Mouse (Mus musculus) left cerebral cortex, adult 2 months (tissue): ENCODE measurements around the gene Smyd3. TPM values are rescaled to one million over a fixed set of nuclear protein-coding genes. Genes with fewer than 3 reads are reported as not detected.

ENCODE experiments used
- DNase-seq, 2 experiments: peaks; one replicate each; pipeline ENCODE4 v3.0.0; 2021 to 2022; ENCODE audit warnings: low spot score in 2 of 2, mixed read lengths in 1 of 2; ENCODE audit errors: extremely low spot score in 1 of 2
- H3K27ac ChIP-seq: fragments of 200-600 bp; 2 replicates; pipeline ENCODE4 v1.8.1; 2022
- H3K4me3 ChIP-seq: fragments of 200-600 bp; 2 replicates; pipeline ENCODE4 v1.8.1; 2022
- CTCF ChIP-seq: fragments of 200-600 bp; IDR thresholded peaks from 2 replicates; pipeline ENCODE4 v1.8.1; 2022; ENCODE audit warnings: antibody characterized with exemption, mild to moderate bottlenecking, moderate library complexity
- intact Hi-C: fragments of 180-260 bp; cut with DNase I; formaldehyde crosslinking; loops from one replicate; pipeline ENCODE4 v1.15.1; 2025
- total RNA-seq, 2 experiments: library from RNA; stranded (reverse); gene quantifications; 2 replicates each; pipeline ENCODE4 v1.2.3; 2021

The Smyd3 gene
- total RNA-seq, 2 experiments from 2014 or later, result 25.0 to 25.6 TPM

GRCm38 (mm10) chr1:179068990-179069389 lies 448.9 kb downstream of the Smyd3 start:
- Histone ChIP-seq H3K27ac (no peak overlapping the region), H3K4me3 (no peak overlapping the region)
- intact Hi-C loops, result no loop called here
- no peak for TF ChIP-seq CTCF
- no peak for DNase-seq

- H3K27ac ChIP-seq, result no peak overlapping the region
- TF ChIP-seq CTCF, result no peak
- no peak for DNase-seq
- intact Hi-C loops, result no loop called here
- H3K4me3 ChIP-seq, result no peak overlapping the region
These were observed 452.6 kb downstream of the Smyd3 start for GRCm38 (mm10) chr1:179065294-179065601.

GRCm38 (mm10) chr1:179064601-179065293 lies 453.1 kb downstream of the Smyd3 start:
- no peak for TF ChIP-seq CTCF
- intact Hi-C loops, result no loop called here
- DNase-seq, result no peak
- no peak overlapping the region for H3K4me3 ChIP-seq
- H3K27ac ChIP-seq, result no peak overlapping the region

- no peak for DNase-seq
- intact Hi-C loops, result no loop called here
These were observed 456.1 kb downstream of the Smyd3 start for GRCm38 (mm10) chr1:179061759-179062168.

GRCm38 (mm10) chr1:179061053-179061452 lies 456.8 kb downstream of the Smyd3 start:
- no peak overlapping the region for H3K4me3 ChIP-seq
- no peak overlapping the region for H3K27ac ChIP-seq
- TF ChIP-seq CTCF, result no peak
- DNase-seq, result no peak
- intact Hi-C loops, result no loop called here

More at GRCm38 (mm10) chr1:179061759-179062168, 456.1 kb downstream of the Smyd3 start:
- Histone ChIP-seq H3K4me3 (no peak overlapping the region), H3K27ac (no peak overlapping the region)
- no peak for TF ChIP-seq CTCF

GRCm38 (mm10) chr1:179060113-179060955 lies 457.5 kb downstream of the Smyd3 start:
- H3K27ac ChIP-seq, result no peak overlapping the region
- intact Hi-C loops, result no loop called here
- no peak for TF ChIP-seq CTCF
- DNase-seq, result no peak
- no peak overlapping the region for H3K4me3 ChIP-seq

DNA sequence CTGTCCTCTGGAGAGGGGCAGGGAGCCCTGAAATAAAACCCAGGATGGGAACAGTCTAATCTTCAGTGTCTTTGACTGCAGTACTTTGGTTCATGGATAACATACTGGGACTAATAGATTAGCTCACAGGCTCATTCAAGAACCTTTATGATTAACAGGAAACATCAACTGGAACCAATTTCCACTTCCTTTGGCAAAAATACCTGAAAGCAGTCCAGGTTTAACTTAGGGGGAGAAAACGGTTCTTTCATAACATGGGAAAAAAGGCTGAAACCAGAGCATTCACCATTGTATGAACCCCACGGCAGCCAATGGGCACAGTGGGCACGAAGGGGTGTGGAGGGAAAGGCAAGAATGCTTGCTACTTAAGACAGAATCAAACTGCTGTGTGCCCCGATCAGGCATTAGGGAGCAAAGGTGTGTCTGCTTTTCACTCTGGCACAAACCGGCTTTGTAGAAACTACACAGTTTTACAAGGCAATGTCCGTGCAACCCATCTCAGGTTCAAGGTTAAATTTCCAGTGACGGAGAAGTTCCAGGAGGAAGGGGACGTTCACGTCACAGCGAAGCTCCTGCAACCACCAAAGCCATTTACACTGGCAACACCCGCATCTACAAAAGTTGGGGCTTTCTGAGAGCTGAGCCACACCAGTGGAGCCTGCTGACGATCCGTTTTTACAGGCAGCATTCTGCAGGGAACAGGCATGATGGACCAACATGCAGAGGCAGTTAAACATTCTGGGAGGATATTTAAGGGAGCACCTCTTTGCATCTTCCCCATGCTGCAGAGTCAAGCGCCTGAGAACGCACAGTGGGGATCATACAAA lies 458.3 kb downstream of the Smyd3 start:
- DNase-seq, result no peak
- intact Hi-C loops, result no loop called here
- Histone ChIP-seq H3K27ac (no peak overlapping the region), H3K4me3 (no peak overlapping the region)
- TF ChIP-seq CTCF, result no peak

DNA sequence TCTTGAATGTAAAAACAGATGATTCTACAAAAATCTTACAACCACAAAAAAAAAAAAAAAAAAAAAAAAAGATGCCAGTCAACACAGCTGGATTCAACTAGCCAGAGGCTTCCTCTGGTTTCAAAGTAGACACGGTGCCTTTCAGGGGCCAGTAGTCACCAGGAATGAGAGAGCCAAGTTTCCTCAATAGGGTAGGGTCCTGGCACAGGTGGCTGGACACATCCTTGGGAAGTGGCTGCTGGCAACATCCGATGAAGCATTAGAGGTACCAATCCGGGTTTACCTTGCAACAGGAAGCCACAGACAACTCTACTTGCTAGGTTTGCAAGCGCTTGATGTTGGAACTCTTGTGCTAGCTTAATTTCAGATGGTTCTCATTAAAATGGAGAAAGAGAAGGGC lies 459.2 kb downstream of the Smyd3 start:
- intact Hi-C loops, result no loop called here
- DNase-seq, result no peak
- H3K27ac ChIP-seq, result no peak overlapping the region
- H3K4me3 ChIP-seq, result no peak overlapping the region
- TF ChIP-seq CTCF, result no peak

DNA sequence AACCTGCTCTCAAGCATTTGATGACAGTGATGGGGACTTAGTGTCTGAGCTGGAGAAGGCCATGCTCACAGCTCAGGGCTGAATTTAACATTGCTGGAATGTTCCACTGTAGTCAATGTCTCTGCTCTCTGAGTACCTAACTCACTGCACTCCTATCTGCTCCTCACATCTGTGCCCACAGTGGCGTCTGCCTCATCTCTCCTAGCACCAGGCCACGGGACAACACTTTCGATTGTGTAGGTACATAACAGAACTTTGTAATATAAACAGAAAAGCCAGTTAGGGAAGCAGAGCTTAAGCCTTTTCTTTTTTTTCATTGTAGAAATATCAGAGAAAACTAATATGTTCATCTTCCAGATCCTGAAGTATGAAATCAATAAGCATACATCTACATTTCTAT lies 462.1 kb downstream of the Smyd3 start:
- no peak overlapping the region for H3K27ac ChIP-seq
- intact Hi-C loops, result no loop called here
- no peak for DNase-seq
- no peak for TF ChIP-seq CTCF
- no peak overlapping the region for H3K4me3 ChIP-seq

GRCm38 (mm10) chr1:179054385-179055116 lies 463.3 kb downstream of the Smyd3 start:
- no peak for DNase-seq
- intact Hi-C loops, result no loop called here
- Histone ChIP-seq H3K27ac (no peak overlapping the region), H3K4me3 (no peak overlapping the region)
- TF ChIP-seq CTCF, result no peak

GRCm38 (mm10) chr1:179052545-179053180 lies 465.2 kb downstream of the Smyd3 start:
- intact Hi-C loops, result no loop called here
- Histone ChIP-seq H3K27ac (no peak overlapping the region), H3K4me3 (no peak overlapping the region)
- DNase-seq, result no peak
- TF ChIP-seq CTCF, result no peak
